Mouse (Mus musculus): ENCODE results near the gene Smarcb1. TPM values are rescaled to one million over a fixed set of nuclear protein-coding genes. Genes with fewer than 3 reads are reported as not detected.
A peak's percentile ranks its signal among the peaks of the same experiment; 100 is the strongest.

The Smarcb1 gene
- polyA plus RNA-seq, 1 experiment from 2014 or later = 109 TPM

DNA sequence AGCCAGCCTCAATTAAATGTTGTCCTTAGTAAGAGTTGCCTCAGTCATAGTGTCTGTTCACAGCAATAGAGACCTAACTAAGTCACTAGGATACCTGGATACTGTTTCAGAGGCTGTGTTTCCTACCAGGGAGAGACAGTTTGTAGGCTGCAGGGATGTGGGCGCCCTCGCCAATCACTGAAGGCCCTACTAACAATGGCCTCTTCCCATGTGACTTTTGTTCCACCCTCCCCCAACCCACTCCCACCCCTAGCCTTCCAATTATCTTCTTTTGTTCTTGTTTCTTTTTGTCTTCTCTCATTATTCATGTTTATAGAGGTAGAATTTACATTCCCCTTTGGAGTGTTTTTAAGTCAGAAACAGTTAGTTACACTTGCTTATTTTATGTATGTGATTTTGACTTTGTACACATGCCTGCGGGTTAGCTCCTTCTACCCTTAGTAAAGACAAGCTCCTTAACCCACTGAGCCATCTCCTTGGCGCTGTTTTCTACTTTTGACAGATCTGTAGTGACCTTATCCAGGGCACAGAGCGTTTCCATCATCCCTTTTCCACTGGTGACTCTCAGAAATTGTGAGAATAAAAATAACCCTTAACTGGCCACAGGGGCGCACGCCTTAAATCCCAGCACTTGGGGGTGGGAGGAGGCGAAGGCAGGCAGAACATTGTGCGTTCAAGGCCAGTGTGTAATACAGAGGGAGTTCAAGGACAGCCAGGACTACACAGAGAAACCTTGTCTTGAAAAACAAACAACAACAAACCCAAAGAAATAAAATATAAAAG lies 19.8 kb upstream of the Smarcb1 start:
- peak overlapping the region; percentile 18; the same call in 1 of the 2 replicates for H3K9ac ChIP-seq
- no peak for ATAC-seq
- peaks cover 15% of the 10 kb centered on the region for H3K36me3 ChIP-seq
- H3K4me1 ChIP-seq = peaks cover 46% of the 10 kb centered on the region
- H3K27ac ChIP-seq = peak overlapping the region; percentile 95
- H3K4me2 ChIP-seq = 0 out of 2 replicates have a peak overlapping the region, but pooled peaks have one; percentile 94
- no peak overlapping the region for H3K4me3 ChIP-seq
- H3K27me3 ChIP-seq (replicated peaks) = peaks cover 2% of the 10 kb centered on the region; the same call in 1 of the 2 replicates
- H3K9me3 ChIP-seq (replicated peaks) = no peaks in the 10 kb centered on the region
- 68% methylated on average over 9 of the region's 9 CpGs for WGBS (ENCODE audit: insufficient replicate concordance)

DNA sequence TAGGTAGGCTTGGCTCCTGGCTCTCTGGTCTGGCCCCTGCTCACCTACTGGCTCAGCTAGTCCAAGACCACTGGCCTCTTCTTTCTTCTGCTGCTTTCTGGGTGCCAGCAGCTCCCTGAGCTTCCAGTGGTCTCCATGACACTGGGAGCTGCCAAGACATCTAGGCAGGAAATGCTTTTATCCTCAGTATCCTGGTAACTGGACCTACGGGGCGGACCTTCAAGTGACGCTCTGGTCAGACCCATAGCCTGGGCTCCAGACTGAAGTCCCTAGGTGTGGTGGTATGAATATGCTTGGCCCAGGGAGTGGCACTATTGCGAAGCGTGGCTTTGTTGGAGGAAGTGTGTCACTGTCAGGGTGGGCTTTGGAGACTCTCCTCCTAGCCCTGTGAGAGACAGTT lies 19.1 kb upstream of the Smarcb1 start, which contains the start of gene Gm867:
TSS of gene Gm867 (minus strand) at position 153 of the 400 bp plus-strand sequence.
- ATAC-seq = no peak
- H3K27ac ChIP-seq = peak within 1 kb of the TSS; percentile 95
- H3K4me2 ChIP-seq = peak within 1 kb of the TSS; percentile 94
- no peaks in the 10 kb centered on the region for H3K9me3 ChIP-seq (replicated peaks)
- H3K36me3 ChIP-seq = peaks cover 15% of the 10 kb centered on the region
- peak within 1 kb of the TSS; percentile 80 for H3K9ac ChIP-seq
- H3K4me3 ChIP-seq = peak within 1 kb of the TSS; percentile 75
- peaks cover 53% of the 10 kb centered on the region for H3K4me1 ChIP-seq
- no peaks in the 10 kb centered on the region for H3K27me3 ChIP-seq (replicated peaks)
- 73% methylated on average over 5 of the region's 5 CpGs for WGBS (ENCODE audit: insufficient replicate concordance)

DNA sequence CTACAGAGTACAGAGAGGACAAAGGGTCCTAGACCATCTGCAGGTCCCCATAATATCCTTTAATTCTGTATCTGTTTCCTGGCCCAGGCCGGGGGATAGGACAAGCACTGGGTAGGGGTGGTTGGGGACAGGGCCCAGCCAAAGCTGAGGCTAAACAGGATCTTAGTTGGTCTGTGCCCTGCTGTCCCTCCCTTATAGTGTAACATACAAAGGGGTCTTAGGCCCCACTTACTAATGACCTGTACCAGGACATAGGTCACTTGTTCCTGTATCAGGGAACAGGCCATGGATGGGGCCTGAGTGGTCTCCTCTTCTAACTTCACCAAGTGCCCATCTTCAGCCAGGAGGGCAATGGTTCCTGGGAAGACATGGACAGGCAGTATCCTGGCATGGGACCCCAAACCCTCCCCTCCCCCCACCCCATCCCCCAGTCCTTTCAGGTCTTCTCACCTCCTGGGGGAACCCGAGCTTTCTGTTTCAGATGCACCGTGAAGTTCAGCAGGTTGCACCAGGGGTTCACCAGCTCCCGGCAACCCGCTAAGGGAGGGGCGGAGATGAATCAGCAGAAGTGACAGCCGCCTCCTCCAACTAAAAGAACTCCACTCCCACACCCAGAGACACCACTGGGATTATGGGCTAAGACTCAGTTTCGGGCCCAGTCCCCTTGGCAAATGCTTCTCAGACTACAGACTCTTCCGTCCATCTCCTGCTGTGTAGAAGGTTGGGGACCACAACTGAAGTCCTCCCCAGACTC lies 18.2 kb upstream of the Smarcb1 start:
- Histone ChIP-seq H3K36me3 (peaks cover 15% of the 10 kb centered on the region), H3K9ac (peak overlapping the region; percentile 80), H3K4me3 (peak overlapping the region; percentile 75), H3K4me1 (peaks cover 60% of the 10 kb centered on the region), H3K9me3 (replicated peaks) (no peaks in the 10 kb centered on the region), H3K27me3 (replicated peaks) (no peaks in the 10 kb centered on the region; the same call in 1 of the 2 replicates), H3K27ac (peak overlapping the region; percentile 95), H3K4me2 (peak overlapping the region; percentile 94)
- ATAC-seq = peak; percentile 82
- WGBS (ENCODE audit: insufficient replicate concordance) = 30% methylated on average over 9 of the region's 9 CpGs

DNA sequence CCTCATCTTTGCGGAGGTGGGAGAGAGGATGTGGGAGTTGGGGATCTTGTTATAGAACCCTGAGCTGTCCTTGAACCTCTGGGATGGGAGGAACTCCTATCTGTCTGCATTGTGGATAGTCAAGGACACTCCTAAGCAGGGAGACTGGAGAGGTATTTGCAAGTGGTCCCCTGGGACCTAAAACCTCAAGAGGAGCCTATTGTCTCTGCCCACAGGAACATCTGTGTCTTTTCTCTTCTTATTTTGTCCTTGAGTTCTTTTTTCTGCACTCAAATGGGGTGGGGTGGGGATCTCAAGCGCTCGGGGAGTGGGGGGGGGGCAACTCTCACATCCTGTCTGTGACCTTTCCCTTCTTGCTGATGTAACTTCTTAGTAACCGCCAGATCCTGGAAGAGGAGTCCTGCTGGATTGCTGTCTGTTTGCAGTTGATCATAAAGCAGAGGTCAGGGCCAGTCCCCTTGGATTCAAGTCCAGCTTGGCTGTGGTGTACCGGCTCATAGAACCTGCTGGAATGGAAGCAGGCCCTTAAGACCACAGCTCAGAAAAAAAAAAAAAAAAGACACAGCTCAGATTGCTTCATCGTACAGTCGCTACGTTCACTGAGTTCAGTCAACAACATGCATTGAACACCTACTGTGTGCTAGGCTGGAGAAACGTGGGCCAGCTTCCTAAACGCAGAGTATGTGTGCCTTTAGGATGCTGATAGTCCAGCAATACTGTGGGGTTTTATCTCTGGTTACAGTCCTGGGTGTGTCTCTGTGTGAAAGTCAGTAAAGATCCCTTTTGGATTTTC lies 16.6 kb upstream of the Smarcb1 start:
- peak overlapping the region; percentile 83 for H3K9ac ChIP-seq
- peaks cover 15% of the 10 kb centered on the region for H3K36me3 ChIP-seq
- H3K4me1 ChIP-seq = peaks cover 60% of the 10 kb centered on the region
- H3K4me3 ChIP-seq = peak overlapping the region; percentile 75
- peak; percentile 70 for ATAC-seq
- peak overlapping the region; percentile 95 for H3K27ac ChIP-seq
- peaks cover 12% of the 10 kb centered on the region for H3K27me3 ChIP-seq (replicated peaks)
- no peaks in the 10 kb centered on the region for H3K9me3 ChIP-seq (replicated peaks)
- 36% methylated on average over 10 of the region's 10 CpGs for WGBS (ENCODE audit: insufficient replicate concordance)
- peak overlapping the region; percentile 94 for H3K4me2 ChIP-seq

- no peak for ATAC-seq
- WGBS (ENCODE audit: insufficient replicate concordance) = 53% methylated on average over 18 of the region's 18 CpGs
- H3K27me3 ChIP-seq (replicated peaks) = peaks cover 22% of the 10 kb centered on the region
- H3K9me3 ChIP-seq (replicated peaks) = no peaks in the 10 kb centered on the region
- H3K9ac ChIP-seq = peak overlapping the region; percentile 83
- peak overlapping the region; percentile 95 for H3K27ac ChIP-seq
- peak overlapping the region; percentile 75 for H3K4me3 ChIP-seq
- H3K4me2 ChIP-seq = peak overlapping the region; percentile 94
- peaks cover 68% of the 10 kb centered on the region for H3K4me1 ChIP-seq
- peaks cover 15% of the 10 kb centered on the region for H3K36me3 ChIP-seq
Observed at GRCm38 (mm10) chr10:75936909-75937667, 15.7 kb upstream of the Smarcb1 start.

- peaks cover 78% of the 10 kb centered on the region for H3K4me1 ChIP-seq
- peaks cover 15% of the 10 kb centered on the region for H3K36me3 ChIP-seq
- no peaks in the 10 kb centered on the region for H3K9me3 ChIP-seq (replicated peaks)
- peak; percentile 78 for ATAC-seq
- H3K4me3 ChIP-seq = peak within 1 kb of the TSS; percentile 75
- peak within 1 kb of the TSS; percentile 94 for H3K4me2 ChIP-seq
- H3K27ac ChIP-seq = peak within 1 kb of the TSS; percentile 95
- WGBS (ENCODE audit: insufficient replicate concordance) = 2% methylated on average over 51 of the region's 51 CpGs
- peak within 1 kb of the TSS; percentile 83 for H3K9ac ChIP-seq
- peaks cover 33% of the 10 kb centered on the region for H3K27me3 ChIP-seq (replicated peaks)
Observed at GRCm38 (mm10) chr10:75935680-75936541, 14.5 kb upstream of the Smarcb1 start, which contains the start of gene Mmp11. Mmp11 (minus strand) TSS chr10:75936496.

GRCm38 (mm10) chr10:75934991-75935390 lies 13.6 kb upstream of the Smarcb1 start:
- Histone ChIP-seq H3K27me3 (replicated peaks) (peaks cover 43% of the 10 kb centered on the region), H3K4me2 (peak overlapping the region; percentile 94), H3K9me3 (replicated peaks) (no peaks in the 10 kb centered on the region), H3K9ac (peak overlapping the region; percentile 83; the same call in 1 of the 2 replicates), H3K36me3 (peaks cover 15% of the 10 kb centered on the region), H3K27ac (no peak overlapping the region), H3K4me3 (peak overlapping the region; percentile 75), H3K4me1 (peaks cover 75% of the 10 kb centered on the region)
- ATAC-seq = no peak
- 61% methylated on average over 1 of the region's 1 CpGs for WGBS (ENCODE audit: insufficient replicate concordance)

- Histone ChIP-seq H3K4me1 (peaks cover 57% of the 10 kb centered on the region), H3K27me3 (replicated peaks) (peaks cover 64% of the 10 kb centered on the region)
- no peak for ATAC-seq
Observed at GRCm38 (mm10) chr10:75932891-75933290, 11.5 kb upstream of the Smarcb1 start, which contains the start of gene Chchd10. Chchd10 (plus strand) TSS chr10:75933130.

GRCm38 (mm10) chr10:75932081-75932678 lies 10.8 kb upstream of the Smarcb1 start:
- Histone ChIP-seq H3K4me3 (peak overlapping the region; percentile 57), H3K36me3 (peaks cover 5% of the 10 kb centered on the region), H3K9me3 (replicated peaks) (no peaks in the 10 kb centered on the region), H3K27ac (no peak overlapping the region), H3K4me2 (peak overlapping the region; percentile 85), H3K4me1 (peaks cover 50% of the 10 kb centered on the region), H3K27me3 (replicated peaks) (peaks cover 71% of the 10 kb centered on the region), H3K9ac (peak overlapping the region; percentile 65)
- peak; percentile 20; the same call in 1 of the 2 replicates for ATAC-seq
- 2% methylated on average over 44 of the region's 44 CpGs for WGBS (ENCODE audit: insufficient replicate concordance)

More at GRCm38 (mm10) chr10:75932891-75933290, 11.5 kb upstream of the Smarcb1 start, which contains the start of gene Chchd10:
- peak within 1 kb of the TSS; percentile 85 for H3K4me2 ChIP-seq
- no peaks in the 10 kb centered on the region for H3K9me3 ChIP-seq (replicated peaks)
- peaks cover 13% of the 10 kb centered on the region for H3K36me3 ChIP-seq
- H3K27ac ChIP-seq = no peak within 1 kb of the TSS
- peak within 1 kb of the TSS; percentile 57 for H3K4me3 ChIP-seq
- 36% methylated on average over 6 of the region's 6 CpGs for WGBS (ENCODE audit: insufficient replicate concordance)
- peak within 1 kb of the TSS; percentile 65 for H3K9ac ChIP-seq

- no peak overlapping the region for H3K9ac ChIP-seq
- no peak overlapping the region for H3K4me3 ChIP-seq
- 31% methylated on average over 7 of the region's 7 CpGs for WGBS (ENCODE audit: insufficient replicate concordance)
- ATAC-seq = no peak
- no peaks in the 10 kb centered on the region for H3K9me3 ChIP-seq (replicated peaks)
- H3K27ac ChIP-seq = no peak overlapping the region
- H3K27me3 ChIP-seq (replicated peaks) = peaks cover 79% of the 10 kb centered on the region
- no peaks in the 10 kb centered on the region for H3K36me3 ChIP-seq
- peaks cover 41% of the 10 kb centered on the region for H3K4me1 ChIP-seq
- H3K4me2 ChIP-seq = peak overlapping the region; percentile 85
Observed at GRCm38 (mm10) chr10:75931311-75931710, 9.9 kb upstream of the Smarcb1 start.
